Mouse (Mus musculus) lung, postnatal 14 days (tissue): Measurements from ENCODE around the gene Cdk5r2.
A peak's percentile ranks its signal among the peaks of the same experiment; 100 is the strongest.
"Not testable (repeated sequence)": the region's sequence is repeated elsewhere in the genome, so short reads cannot be mapped to it uniquely, and the experiment has no call there.

Source experiments
- DNase-seq: peaks from one replicate; pipeline ENCODE4 v3.0.0; 2021

Cdk5r2 gene

GRCm38 (mm10) chr1:74854306-74855056, at the start of gene Cdk5r2:
Gene Cdk5r2 (plus strand): TSS chr1:74854934.
- DNase-seq: peak; percentile 81

DNA sequence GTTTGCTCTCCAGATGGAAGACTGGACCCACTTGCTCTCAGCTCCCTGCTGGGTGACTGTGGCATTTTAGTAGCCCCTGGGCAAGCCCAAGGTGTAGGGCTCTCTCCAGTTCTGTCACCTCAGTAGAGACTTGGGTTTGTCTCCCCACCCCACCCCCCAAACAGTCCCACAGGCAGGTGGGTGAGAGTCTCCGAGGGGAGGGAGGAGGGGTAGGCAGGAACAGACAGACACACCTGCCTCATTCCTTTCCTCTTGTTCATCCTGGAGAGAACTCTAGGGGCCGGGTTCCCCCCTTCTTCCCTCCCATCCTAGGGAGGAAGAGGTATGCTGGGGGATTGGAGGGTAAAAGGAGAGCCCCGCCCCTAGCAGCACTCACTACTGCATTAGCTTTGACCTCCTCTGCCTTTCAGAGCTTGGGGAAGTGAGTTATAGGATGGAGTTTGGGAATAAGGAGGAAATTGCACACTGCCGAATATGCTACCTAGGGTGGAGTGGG, 49.3 kb upstream of the Cdk5r2 start:
- DNase-seq: no peak

DNA sequence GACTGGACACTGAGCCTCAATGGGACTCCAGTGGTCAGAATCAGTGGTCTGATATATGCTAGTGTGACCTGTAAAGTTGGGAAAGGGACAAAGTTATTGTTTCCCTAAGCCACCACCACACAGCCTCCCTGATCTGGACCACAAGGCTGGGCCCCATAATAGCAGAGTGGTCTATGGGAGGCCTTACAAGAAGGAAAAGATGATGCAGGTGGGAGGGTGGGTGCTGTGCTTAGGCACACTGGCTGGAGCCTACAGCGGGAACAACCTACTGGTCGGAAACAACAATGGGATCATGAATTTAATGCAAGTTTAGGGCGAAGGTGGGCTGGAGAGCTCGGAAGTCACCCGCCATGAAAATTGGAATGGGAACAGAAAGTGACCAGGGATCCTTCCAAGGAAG, 48.9 kb upstream of the Cdk5r2 start:
- no peak for DNase-seq

DNA sequence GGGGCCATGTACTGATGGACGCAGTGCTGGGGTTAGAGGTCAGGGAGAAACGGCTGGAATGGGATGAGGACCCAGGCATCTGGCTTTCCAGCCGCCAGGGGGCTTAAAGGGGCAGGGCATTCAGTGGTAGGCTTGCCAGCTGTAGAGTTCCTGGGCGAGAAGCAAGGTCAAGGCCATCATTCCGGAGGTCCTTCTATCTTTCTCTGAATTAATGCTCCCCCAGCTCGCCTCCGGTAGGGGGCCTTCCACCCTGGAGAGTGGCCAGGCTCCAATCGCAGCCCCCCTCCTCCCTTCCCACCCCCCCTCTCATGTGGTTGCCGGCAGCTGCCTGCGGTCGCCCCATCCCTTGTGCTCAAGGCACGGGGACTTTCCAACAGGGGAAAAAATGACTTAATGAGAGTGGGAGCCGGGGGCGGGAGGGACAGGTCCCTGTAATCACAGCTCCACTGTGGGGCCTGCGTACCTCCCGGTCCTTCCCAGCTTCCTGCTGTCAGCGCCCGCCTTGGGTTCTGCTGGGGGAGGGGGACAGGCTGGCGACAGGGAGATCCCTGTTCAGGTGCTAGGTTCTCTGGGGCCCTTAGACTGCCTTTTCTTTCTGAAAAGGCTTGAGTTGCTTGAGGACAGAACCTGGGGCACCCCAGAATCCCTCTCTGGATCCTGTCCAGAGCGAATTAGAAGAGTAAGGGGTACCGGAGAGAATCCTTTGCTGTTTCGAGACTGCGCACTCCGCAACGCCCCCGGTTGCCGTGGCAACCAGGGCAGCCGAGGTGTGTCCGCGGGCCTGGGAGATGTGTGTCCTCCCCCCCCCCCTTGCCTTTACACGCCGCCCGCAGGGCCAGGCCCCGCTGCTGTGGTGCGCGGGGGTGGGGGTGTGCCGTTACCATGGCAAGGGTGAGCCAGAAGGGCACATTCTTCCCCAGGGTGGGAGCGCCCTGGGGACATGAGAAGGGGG, 48.1 kb upstream of the Cdk5r2 start:
- DNase-seq: no peak

DNA sequence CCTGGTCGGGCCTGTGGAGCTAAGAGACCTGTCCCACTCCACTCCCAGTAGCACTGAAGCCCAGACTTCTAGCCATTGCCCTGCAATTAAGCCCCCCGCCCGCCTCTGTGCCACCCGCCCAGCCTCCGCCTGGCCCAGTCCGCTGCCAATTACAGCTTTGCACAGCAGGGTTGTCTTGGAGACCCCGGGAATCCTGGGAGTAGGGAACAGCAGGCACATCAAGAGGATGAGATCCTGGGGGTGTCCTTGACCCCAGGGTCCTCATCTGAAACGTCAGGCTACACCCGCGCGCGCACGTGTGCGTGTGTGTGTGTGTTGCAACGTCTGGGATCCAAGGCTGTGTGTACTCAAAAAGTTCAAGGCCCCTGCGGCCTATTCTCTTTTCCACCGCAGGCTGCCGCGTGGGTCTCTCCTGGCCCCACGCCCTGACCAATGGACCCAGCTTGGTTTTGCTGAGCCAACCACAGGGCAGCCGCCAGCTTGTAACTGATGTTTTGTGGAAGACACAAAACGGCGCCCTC, 47.1 kb upstream of the Cdk5r2 start:
- DNase-seq: no peak

GRCm38 (mm10) chr1:74808078-74808477, 46.7 kb upstream of the Cdk5r2 start:
- DNase-seq: peak; percentile 95

DNA sequence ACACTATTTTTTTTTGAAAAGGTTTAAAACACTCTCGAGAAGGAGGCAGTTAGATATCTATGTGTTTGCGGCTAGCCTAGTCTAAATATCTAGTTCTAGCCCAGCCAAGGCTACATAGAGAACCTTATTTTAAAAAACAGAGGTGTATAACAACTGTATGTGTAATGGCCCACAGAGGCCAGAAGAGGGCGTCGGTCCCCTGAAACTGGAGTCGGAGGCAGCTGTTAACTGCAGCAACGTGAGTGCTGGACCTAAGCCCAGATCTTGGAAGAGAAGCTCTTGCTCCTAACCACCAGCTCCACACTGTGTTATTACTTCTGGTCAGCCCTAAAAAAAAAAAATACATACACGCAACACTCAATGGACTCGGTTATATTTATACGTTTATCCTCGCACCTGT, 45.7 kb upstream of the Cdk5r2 start:
- no peak for DNase-seq

GRCm38 (mm10) chr1:74814931-74815647, 39.6 kb upstream of the Cdk5r2 start:
- DNase-seq: no peak

- DNase-seq: not testable (repeated sequence)
These were observed 38.8 kb upstream of the Cdk5r2 start for GRCm38 (mm10) chr1:74815965-74816364.

- DNase-seq: peak; percentile 91
These were observed 38.0 kb upstream of the Cdk5r2 start for GRCm38 (mm10) chr1:74816612-74817199.

DNA sequence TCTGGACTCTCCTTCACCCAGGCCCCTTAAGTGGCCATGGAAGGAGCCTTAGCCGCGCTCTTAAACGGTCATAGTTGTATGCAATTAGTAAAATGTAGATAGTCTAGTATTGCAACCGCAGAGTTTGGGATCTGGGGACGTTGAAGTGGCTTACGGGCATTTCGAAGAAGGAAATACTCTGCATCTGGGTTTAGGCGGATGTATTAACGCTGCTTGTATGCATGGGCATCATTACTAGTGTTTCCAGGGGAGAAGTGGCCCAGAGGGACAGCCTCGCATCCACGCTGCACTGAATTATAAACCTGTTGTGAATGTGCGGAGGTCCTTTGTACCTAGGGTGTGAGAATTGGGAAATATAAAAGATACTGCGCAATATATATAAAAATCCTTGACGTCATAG, 37.5 kb upstream of the Cdk5r2 start:
- DNase-seq: no peak

GRCm38 (mm10) chr1:74818509-74818908, 36.2 kb upstream of the Cdk5r2 start:
- no peak for DNase-seq

GRCm38 (mm10) chr1:74823598-74823997, 31.1 kb upstream of the Cdk5r2 start:
- DNase-seq: not testable (repeated sequence)

DNA sequence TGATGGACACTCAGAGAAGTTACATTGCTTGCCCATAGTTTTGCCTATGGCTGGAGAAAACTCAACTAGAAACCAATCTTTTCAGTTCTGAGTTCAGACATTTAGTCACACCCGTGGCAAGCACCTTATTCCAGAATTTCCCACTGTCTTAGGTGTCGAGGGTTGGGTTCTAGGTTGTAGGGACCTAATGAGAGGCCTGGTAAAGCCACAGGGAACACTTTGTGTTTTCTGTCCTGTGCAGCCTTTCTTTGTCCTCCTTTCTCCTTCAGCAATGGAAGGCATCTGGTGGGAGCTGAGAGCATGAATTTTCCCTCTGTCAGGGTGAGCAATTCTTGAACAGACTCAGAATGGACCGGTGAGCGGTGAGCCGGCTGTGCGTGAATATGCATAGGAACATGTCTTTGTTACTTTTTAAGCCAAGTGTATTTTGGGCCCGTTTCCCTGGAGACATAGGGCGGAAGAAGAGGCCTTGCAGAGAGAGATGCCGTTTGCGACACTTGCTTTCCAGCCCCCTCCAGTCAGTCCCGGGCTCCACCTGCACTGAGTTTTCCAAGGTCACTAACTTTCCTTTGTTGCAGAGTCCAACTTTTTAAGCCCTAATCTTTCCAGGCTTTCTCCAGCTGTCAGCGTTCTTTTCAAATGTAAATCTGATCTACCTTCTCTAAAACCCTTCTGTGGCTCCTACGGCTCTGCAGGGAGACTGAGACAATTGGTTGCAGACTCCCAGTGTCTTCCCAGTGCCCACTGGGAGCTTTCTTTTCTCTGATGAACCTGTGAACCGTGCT, 30.0 kb upstream of the Cdk5r2 start:
- DNase-seq: no peak

DNA sequence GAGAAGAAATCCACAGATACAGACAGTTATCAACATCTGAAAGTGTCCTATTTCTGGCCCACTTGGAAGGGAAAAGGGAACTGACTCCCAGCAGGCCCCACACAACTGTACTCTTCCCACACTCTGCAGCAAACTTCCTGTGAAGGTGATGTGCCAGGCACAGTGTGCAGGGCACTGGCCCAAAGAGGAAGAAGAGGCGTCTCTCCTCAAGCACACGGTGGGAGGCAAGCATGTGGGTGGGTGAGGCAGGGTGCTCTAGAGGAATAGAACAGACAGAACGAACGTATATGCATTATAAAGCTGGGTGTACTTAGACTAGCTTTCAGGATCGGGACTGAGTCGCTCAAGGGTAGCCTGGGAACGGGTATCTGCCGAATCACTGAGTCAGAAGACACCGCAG, 24.7 kb upstream of the Cdk5r2 start:
- no peak for DNase-seq

DNA sequence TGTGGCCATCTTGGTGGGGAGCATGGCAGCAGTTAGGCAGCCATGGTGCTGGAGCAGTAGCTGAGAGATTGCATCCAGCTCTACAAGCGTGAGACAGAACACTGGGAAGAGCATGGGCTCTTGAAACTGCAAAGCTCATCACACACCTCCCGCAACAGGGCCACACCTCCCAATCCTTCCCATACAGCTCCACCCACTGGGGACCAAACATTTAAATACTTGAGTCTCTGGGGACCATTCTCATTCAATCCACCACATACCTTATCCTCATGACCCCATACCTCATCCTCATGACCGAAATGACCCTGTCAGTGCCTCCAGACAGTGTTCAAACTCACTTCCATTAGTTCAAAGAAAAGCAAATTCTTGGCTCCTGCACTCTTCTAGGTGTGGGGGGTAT, 21.5 kb upstream of the Cdk5r2 start:
- no peak for DNase-seq

DNA sequence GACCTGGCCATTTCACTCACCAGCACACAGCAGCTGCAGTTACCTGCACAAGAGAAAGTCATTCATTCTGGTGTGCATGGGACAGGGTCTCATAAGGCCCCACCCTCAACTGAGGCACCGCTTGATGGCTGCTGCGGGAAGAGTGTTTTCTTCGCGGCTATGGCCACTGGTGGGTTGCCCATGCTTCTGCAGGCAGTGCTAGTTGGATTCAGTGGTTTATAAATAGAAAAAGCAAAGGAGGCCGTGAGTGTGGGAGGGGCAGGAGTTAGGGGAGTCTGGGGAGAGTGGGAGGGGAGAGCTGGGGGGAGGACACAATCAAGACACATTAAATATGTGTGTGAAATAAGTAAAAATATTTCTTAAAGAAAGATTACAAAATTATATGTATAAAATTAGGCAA, 11.6 kb upstream of the Cdk5r2 start:
- no peak for DNase-seq

- DNase-seq: no peak
These were observed 8.4 kb upstream of the Cdk5r2 start for GRCm38 (mm10) chr1:74846341-74846740.

DNA sequence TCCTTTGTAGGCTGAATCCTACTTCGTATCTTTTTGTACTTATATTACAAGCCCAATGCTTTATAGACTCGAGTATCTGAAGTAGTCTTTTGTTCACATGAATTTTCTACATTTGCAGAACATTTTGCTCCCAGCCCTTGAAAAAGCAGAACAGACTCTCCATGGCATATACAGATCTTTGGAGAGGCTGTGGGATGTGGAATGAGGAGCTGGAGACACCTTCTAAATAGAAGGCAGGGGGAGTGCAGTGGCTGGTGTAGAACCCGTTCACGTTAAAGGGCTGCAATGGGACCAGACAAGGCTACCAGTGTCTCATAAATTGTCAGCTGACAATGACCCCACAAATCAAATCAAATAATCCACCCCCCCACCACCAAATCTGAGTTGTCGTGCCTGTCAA, 5.8 kb upstream of the Cdk5r2 start:
- no peak for DNase-seq

GRCm38 (mm10) chr1:74850251-74850650, 4.5 kb upstream of the Cdk5r2 start:
- DNase-seq: no peak

DNA sequence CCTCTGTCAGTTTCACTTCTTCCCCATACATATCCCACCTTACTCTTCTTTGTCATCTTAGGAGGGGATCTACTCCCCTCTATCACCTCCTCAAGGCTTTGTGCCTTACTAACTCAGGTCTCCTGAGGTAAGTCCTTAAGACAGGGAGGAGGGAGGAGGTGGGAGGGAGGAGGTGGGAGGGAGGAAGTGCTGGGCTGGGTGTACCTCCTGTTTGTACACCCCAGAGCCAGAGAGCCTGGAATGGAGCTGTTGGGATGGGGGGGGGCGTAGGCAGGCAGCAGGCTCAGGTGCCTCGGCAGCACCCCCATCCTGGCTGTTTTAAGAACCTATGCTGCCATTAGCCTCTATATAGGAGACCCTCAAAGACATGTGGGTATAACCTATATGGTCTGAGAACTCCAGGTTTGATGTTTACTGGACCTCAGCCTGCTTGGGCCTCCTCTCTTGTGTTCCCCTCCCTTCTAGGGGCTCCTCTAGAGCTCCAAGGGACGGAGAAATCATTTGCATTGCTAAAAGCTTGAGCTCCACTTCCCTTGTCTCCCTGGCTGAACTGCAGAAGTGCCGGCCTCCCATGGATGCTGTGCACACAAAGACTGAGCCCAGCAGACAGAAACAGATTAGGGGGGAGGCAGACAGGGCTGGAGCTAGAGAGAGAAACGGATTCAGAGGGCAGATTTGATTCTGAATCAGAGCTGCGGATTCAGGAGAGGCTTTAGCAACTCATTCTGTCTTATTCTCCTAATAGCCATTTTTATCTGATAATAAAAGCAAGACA, 3.5 kb upstream of the Cdk5r2 start:
- DNase-seq: no peak
